Mouse (Mus musculus): ENCODE measurements around the gene Ctnnb1. TPM values are rescaled to one million over a fixed set of nuclear protein-coding genes. Genes with fewer than 3 reads are reported as not detected.

The Ctnnb1 gene
- polyA plus RNA-seq, 1 experiment from 2014 or later: 454 TPM

DNA sequence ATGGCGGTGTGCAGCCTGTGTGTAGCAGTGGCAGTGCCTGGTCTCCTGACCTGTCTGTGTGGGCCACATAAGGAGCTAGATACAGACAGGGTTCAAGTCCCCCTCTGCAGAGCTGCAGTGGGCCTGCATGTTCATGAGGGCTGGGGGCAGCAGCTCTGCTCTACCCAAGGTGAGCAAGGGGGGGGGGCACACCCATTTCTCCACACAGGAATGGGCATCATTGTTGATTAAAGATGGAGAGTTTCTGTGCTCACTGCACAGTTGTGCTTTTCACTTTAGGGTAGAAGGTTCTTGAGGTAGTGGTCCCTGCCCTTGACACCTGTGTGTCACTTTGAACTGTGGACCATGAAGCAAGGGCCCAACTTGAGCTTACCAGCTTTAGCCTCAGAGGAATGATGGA is 19.8 kb downstream of the Ctnnb1 start:
- Histone ChIP-seq H3K27ac (ENCODE audit: low read length) (no peak overlapping the region), H3K36me3 (ENCODE audit: control insufficient read depth, insufficient read depth, low read length) (peaks cover 39% of the 10 kb centered on the region), H3K27me3 (replicated peaks; ENCODE audit: control insufficient read depth, insufficient read depth, low read length) (no peaks in the 10 kb centered on the region), H3K4me3 (ENCODE audit: low read length) (no peak overlapping the region), H3K9ac (ENCODE audit: low read depth, low read length) (no peak overlapping the region), H3K4me1 (ENCODE audit: control insufficient read depth, insufficient read depth, low read length) (peaks cover 31% of the 10 kb centered on the region), H3K9me3 (ENCODE audit: control insufficient read depth, low read length) (no peaks in the 10 kb centered on the region), H3K4me2 (ENCODE audit: low read depth, low read length) (no peak overlapping the region)
- ATAC-seq: no peak
- WGBS: 89% methylated on average over 1 of the region's 1 CpGs

DNA sequence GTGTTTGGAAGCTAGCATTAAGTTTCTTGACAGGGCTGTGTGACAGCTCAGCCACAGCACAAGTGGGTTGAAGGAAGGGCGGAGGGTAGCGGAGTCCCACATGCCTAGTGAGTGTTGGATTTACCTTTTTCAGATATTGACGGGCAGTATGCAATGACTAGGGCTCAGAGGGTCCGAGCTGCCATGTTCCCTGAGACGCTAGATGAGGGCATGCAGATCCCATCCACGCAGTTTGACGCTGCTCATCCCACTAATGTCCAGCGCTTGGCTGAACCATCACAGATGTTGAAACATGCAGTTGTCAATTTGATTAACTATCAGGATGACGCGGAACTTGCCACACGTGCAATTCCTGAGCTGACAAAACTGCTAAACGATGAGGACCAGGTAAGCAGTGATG is 21.7 kb downstream of the Ctnnb1 start:
- 88% methylated on average over 12 of the region's 12 CpGs for WGBS
- Histone ChIP-seq H3K4me3 (ENCODE audit: low read length) (no peak overlapping the region), H3K9ac (ENCODE audit: low read depth, low read length) (no peak overlapping the region), H3K27me3 (replicated peaks; ENCODE audit: control insufficient read depth, insufficient read depth, low read length) (no peaks in the 10 kb centered on the region), H3K36me3 (ENCODE audit: control insufficient read depth, insufficient read depth, low read length) (peaks cover 57% of the 10 kb centered on the region), H3K9me3 (ENCODE audit: control insufficient read depth, low read length) (no peaks in the 10 kb centered on the region), H3K4me2 (ENCODE audit: low read depth, low read length) (no peak overlapping the region), H3K27ac (ENCODE audit: low read length) (no peak overlapping the region), H3K4me1 (ENCODE audit: control insufficient read depth, insufficient read depth, low read length) (peaks cover 26% of the 10 kb centered on the region)
- ATAC-seq: no peak

DNA sequence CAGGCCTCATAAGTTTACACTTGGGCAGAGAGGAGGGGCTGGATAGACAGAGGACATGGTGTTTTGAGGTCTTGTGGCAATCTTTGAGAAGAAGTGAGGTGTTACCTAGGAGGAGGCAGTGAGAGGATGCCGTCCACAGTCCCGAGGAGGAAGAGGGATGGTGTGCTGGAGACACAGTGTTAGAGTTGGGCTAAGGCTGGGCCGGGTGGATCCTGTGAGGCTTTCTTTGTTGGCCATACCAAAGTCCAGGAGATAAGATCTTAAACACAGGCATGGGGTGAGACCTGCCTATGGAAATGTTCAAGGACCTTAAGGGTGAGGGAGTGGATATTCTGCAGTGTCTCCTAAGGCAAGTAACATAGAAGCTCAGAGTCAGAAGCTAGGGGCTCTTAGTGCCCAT is 22.9 kb downstream of the Ctnnb1 start:
- no peaks in the 10 kb centered on the region for H3K27me3 ChIP-seq (replicated peaks; ENCODE audit: control insufficient read depth, insufficient read depth, low read length)
- no peak overlapping the region for H3K27ac ChIP-seq (ENCODE audit: low read length)
- H3K4me1 ChIP-seq (ENCODE audit: control insufficient read depth, insufficient read depth, low read length): peaks cover 24% of the 10 kb centered on the region
- peaks cover 63% of the 10 kb centered on the region for H3K36me3 ChIP-seq (ENCODE audit: control insufficient read depth, insufficient read depth, low read length)
- ATAC-seq: peak; percentile 91
- H3K4me3 ChIP-seq (ENCODE audit: low read length): no peak overlapping the region
- WGBS: 65% methylated on average over 3 of the region's 3 CpGs
- no peaks in the 10 kb centered on the region for H3K9me3 ChIP-seq (ENCODE audit: control insufficient read depth, low read length)
- no peak overlapping the region for H3K4me2 ChIP-seq (ENCODE audit: low read depth, low read length)
- H3K9ac ChIP-seq (ENCODE audit: low read depth, low read length): no peak overlapping the region

DNA sequence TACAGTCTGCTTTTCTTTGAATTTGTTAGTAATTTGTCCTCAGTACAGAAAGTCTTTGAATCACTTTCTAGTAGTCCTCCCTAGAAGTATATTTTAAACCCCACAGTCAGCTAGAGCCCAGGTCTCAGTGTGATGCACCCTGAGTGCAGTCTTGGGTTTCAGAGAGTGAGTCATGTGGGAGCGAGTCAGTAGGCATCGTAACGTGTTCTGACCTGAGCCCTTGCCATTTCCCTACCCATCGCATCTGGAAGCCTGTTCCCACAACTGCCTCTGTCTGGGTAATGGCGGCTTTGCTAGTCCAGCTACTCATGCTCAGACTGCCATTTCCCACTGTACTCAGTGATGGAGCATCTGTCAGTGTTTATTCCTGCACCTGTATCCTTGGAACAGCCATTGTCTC is 29.0 kb downstream of the Ctnnb1 start:
- Histone ChIP-seq H3K4me2 (ENCODE audit: low read depth, low read length) (no peak overlapping the region), H3K9me3 (ENCODE audit: control insufficient read depth, low read length) (no peaks in the 10 kb centered on the region), H3K27ac (ENCODE audit: low read length) (no peak overlapping the region), H3K27me3 (replicated peaks; ENCODE audit: control insufficient read depth, insufficient read depth, low read length) (no peaks in the 10 kb centered on the region), H3K9ac (ENCODE audit: low read depth, low read length) (no peak overlapping the region), H3K4me1 (ENCODE audit: control insufficient read depth, insufficient read depth, low read length) (peaks cover 6% of the 10 kb centered on the region; the same call in 1 of the 2 replicates), H3K4me3 (ENCODE audit: low read length) (no peak overlapping the region), H3K36me3 (ENCODE audit: control insufficient read depth, insufficient read depth, low read length) (peaks cover 55% of the 10 kb centered on the region)
- WGBS: 86% methylated on average over 5 of the region's 5 CpGs
- no peak for ATAC-seq

DNA sequence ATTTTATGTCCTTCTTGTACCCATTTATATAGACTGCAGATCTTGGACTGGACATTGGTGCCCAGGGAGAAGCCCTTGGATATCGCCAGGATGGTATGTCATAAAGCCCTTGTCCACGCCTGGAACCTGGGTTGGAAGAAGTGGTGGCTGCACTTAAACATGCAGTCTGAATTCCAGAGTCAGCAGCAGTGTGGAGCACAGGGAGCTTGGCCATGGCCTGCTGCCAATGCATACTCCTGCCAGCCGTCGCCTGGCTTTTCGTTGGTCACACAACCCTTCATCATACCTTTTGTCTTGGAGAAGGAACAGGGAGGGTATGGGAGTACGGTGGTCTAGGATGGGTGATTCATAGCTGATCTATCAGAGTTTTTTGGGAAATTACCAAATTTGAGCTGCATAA is 29.5 kb downstream of the Ctnnb1 start:
- peaks cover 55% of the 10 kb centered on the region for H3K36me3 ChIP-seq (ENCODE audit: control insufficient read depth, insufficient read depth, low read length)

DNA sequence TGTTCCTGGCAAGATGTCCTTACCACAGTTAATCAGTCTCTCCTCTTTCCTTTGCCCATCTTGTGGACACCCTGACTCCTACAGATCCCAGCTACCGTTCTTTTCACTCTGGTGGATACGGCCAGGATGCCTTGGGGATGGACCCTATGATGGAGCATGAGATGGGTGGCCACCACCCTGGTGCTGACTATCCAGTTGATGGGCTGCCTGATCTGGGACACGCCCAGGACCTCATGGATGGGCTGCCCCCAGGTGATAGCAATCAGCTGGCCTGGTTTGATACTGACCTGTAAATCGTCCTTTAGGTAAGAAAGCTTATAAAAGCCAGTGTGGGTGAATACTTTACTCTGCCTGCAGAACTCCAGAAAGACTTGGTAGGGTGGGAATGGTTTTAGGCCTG is 30.2 kb downstream of the Ctnnb1 start:
- Histone ChIP-seq H3K9ac (ENCODE audit: low read depth, low read length) (no peak overlapping the region), H3K27ac (ENCODE audit: low read length) (no peak overlapping the region), H3K27me3 (replicated peaks; ENCODE audit: control insufficient read depth, insufficient read depth, low read length) (no peaks in the 10 kb centered on the region), H3K4me3 (ENCODE audit: low read length) (no peak overlapping the region), H3K9me3 (ENCODE audit: control insufficient read depth, low read length) (no peaks in the 10 kb centered on the region), H3K4me1 (ENCODE audit: control insufficient read depth, insufficient read depth, low read length) (peaks cover 6% of the 10 kb centered on the region; the same call in 1 of the 2 replicates), H3K4me2 (ENCODE audit: low read depth, low read length) (no peak overlapping the region), H3K36me3 (ENCODE audit: control insufficient read depth, insufficient read depth, low read length) (peaks cover 53% of the 10 kb centered on the region)
- no peak for ATAC-seq
- 77% methylated on average over 4 of the region's 4 CpGs for WGBS

More for the DNA sequence above, 29.5 kb downstream of the Ctnnb1 start:
- ATAC-seq: no peak
- Histone ChIP-seq H3K27ac (ENCODE audit: low read length) (no peak overlapping the region), H3K9me3 (ENCODE audit: control insufficient read depth, low read length) (no peaks in the 10 kb centered on the region), H3K4me2 (ENCODE audit: low read depth, low read length) (no peak overlapping the region), H3K4me1 (ENCODE audit: control insufficient read depth, insufficient read depth, low read length) (peaks cover 6% of the 10 kb centered on the region; the same call in 1 of the 2 replicates), H3K9ac (ENCODE audit: low read depth, low read length) (no peak overlapping the region), H3K27me3 (replicated peaks; ENCODE audit: control insufficient read depth, insufficient read depth, low read length) (no peaks in the 10 kb centered on the region), H3K4me3 (ENCODE audit: low read length) (no peak overlapping the region)
- WGBS: 77% methylated on average over 6 of the region's 6 CpGs

- 73% methylated on average over 4 of the region's 4 CpGs for WGBS
- H3K27me3 ChIP-seq (replicated peaks; ENCODE audit: control insufficient read depth, insufficient read depth, low read length): no peaks in the 10 kb centered on the region
- H3K27ac ChIP-seq (ENCODE audit: low read length): no peak overlapping the region
- peaks cover 6% of the 10 kb centered on the region; the same call in 1 of the 2 replicates for H3K4me1 ChIP-seq (ENCODE audit: control insufficient read depth, insufficient read depth, low read length)
- H3K4me3 ChIP-seq (ENCODE audit: low read length): no peak overlapping the region
- H3K9ac ChIP-seq (ENCODE audit: low read depth, low read length): no peak overlapping the region
- H3K36me3 ChIP-seq (ENCODE audit: control insufficient read depth, insufficient read depth, low read length): peaks cover 49% of the 10 kb centered on the region
- no peak for ATAC-seq
- no peak overlapping the region for H3K4me2 ChIP-seq (ENCODE audit: low read depth, low read length)
- H3K9me3 ChIP-seq (ENCODE audit: control insufficient read depth, low read length): no peaks in the 10 kb centered on the region
These were observed 31.6 kb downstream of the Ctnnb1 start for GRCm38 (mm10) chr9:120960611-120961010.

DNA sequence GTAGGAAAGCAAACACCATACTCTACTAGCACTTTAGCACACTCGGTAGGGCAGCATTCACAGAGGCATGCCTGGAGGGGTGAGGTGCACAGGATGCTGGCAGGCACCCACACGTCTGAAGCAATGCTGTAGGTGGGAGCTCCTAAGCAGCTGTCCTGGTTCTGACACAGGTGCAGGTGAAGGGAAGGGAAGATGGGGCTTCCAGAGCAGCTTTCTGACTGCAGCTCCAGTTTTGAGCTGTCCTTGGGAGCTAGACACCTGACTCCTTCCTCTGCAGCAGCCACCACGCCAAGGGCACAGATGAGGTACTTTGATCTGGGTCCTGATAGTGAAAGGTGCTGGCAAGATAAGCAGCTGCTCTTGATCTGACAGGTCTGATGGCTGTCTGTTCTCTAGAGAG is 32.5 kb downstream of the Ctnnb1 start:
- 0 out of 2 replicates have a peak, but pooled peaks have one; percentile 2 for ATAC-seq
- Histone ChIP-seq H3K9ac (ENCODE audit: low read depth, low read length) (no peak overlapping the region), H3K27ac (ENCODE audit: low read length) (no peak overlapping the region), H3K36me3 (ENCODE audit: control insufficient read depth, insufficient read depth, low read length) (peaks cover 48% of the 10 kb centered on the region), H3K4me1 (ENCODE audit: control insufficient read depth, insufficient read depth, low read length) (peaks cover 6% of the 10 kb centered on the region; the same call in 1 of the 2 replicates), H3K27me3 (replicated peaks; ENCODE audit: control insufficient read depth, insufficient read depth, low read length) (no peaks in the 10 kb centered on the region), H3K4me3 (ENCODE audit: low read length) (no peak overlapping the region), H3K9me3 (ENCODE audit: control insufficient read depth, low read length) (no peaks in the 10 kb centered on the region), H3K4me2 (ENCODE audit: low read depth, low read length) (no peak overlapping the region)
- 57% methylated on average over 3 of the region's 3 CpGs for WGBS

DNA sequence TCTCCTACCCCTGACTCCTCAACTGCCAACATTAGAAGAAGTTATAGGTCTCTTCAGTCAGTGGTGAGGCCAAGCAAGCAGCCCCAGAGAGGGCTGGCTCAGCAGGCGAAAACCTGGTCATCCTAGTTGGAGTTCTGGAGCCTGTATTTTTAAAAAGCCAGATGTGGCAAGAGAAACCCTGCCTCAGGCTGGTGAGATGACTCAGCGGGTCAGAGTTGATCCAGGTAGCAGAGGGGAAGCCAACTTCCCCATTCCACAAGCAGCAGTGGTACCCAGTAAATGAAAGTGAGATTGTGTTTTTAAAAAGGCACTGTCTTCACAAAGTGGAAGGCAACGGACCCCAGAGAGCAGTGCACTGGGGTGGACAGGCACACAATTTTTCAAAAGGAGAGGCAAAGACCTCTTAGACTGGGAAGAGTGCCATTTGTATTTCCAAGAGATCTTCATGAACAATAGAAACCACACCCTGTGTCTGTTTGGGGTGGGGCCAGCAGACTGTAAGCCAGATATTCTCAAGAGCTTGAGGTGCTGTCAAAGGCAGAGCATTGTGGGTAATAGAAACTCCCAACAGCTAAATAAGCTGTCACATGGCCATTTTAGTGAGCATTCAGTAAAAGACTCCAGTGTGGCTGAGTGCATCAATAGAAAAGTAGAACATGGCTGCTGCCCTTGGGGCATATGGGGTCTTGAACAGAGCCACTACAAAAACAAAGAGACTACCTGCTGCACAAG is 33.1 kb downstream of the Ctnnb1 start:
- no peak overlapping the region for H3K9ac ChIP-seq (ENCODE audit: low read depth, low read length)
- peaks cover 44% of the 10 kb centered on the region for H3K36me3 ChIP-seq (ENCODE audit: control insufficient read depth, insufficient read depth, low read length)
- no peak overlapping the region for H3K4me3 ChIP-seq (ENCODE audit: low read length)
- peaks cover 6% of the 10 kb centered on the region; the same call in 1 of the 2 replicates for H3K4me1 ChIP-seq (ENCODE audit: control insufficient read depth, insufficient read depth, low read length)
- H3K4me2 ChIP-seq (ENCODE audit: low read depth, low read length): no peak overlapping the region
- H3K27ac ChIP-seq (ENCODE audit: low read length): no peak overlapping the region
- ATAC-seq: 0 out of 2 replicates have a peak, but pooled peaks have one; percentile 4
- no peaks in the 10 kb centered on the region for H3K9me3 ChIP-seq (ENCODE audit: control insufficient read depth, low read length)
- H3K27me3 ChIP-seq (replicated peaks; ENCODE audit: control insufficient read depth, insufficient read depth, low read length): no peaks in the 10 kb centered on the region
- WGBS: 82% methylated on average over 3 of the region's 3 CpGs

All from intestine, embryonic 16.5 days (tissue).